Mouse (Mus musculus) regulatory T cell (primary cell): ENCODE data around the gene Chchd5.

Source experiments
- in situ Hi-C: fragments of 300-600 bp; cut with MboI, MseI; formaldehyde crosslinking; loops from one replicate; pipeline ENCODE4 v1.15.1; 2025; ENCODE audit warnings: high pct_unique_total_duplicates

The Chchd5 gene

GRCm38 (mm10) chr2:129129412-129129929 is at the start of gene Chchd5:
Gene Chchd5, plus strand, starts transcription at chr2:129129700.
- in situ Hi-C loops: no loop called here

GRCm38 (mm10) chr2:129081097-129081496 is 48.4 kb upstream of the Chchd5 start:
- in situ Hi-C loops: no loop called here

GRCm38 (mm10) chr2:129083514-129083913 is 46.0 kb upstream of the Chchd5 start:
- in situ Hi-C loops: no loop called here

GRCm38 (mm10) chr2:129084959-129085358 is 44.5 kb upstream of the Chchd5 start:
- in situ Hi-C loops: no loop called here

- in situ Hi-C loops: no loop called here
These were observed 42.0 kb upstream of the Chchd5 start for GRCm38 (mm10) chr2:129087520-129087919.

- in situ Hi-C loops: no loop called here
These were observed 39.1 kb upstream of the Chchd5 start for GRCm38 (mm10) chr2:129090370-129090769.

GRCm38 (mm10) chr2:129092810-129093209 is 36.7 kb upstream of the Chchd5 start:
- in situ Hi-C loops: no loop called here

GRCm38 (mm10) chr2:129093926-129094724 is 35.4 kb upstream of the Chchd5 start:
- in situ Hi-C loops: no loop called here

GRCm38 (mm10) chr2:129100784-129101310 is 28.7 kb upstream of the Chchd5 start, which contains the start of gene Polr1b:
Gene Polr1b, plus strand, starts transcription at chr2:129100995.
- in situ Hi-C loops: loop anchor here (10.0 to 25.0 kb wide), 2 partner anchors 416 to 1289 kb away; partner anchors contain the start of gene Anapc1

GRCm38 (mm10) chr2:129112924-129113323 is 16.6 kb upstream of the Chchd5 start:
- in situ Hi-C loops: loop anchor here (25.0 kb wide), 1 partner anchor 1301 kb away; no protein-coding TSS in a partner anchor

GRCm38 (mm10) chr2:129115706-129116367 is 13.7 kb upstream of the Chchd5 start:
- in situ Hi-C loops: loop anchor here (25.0 kb wide), 1 partner anchor 1304 kb away; no protein-coding TSS in a partner anchor

GRCm38 (mm10) chr2:129116368-129116739 is 13.1 kb upstream of the Chchd5 start:
- in situ Hi-C loops: loop anchor here (25.0 kb wide), 1 partner anchor 1304 kb away; no protein-coding TSS in a partner anchor

GRCm38 (mm10) chr2:129118061-129118460 is 11.4 kb upstream of the Chchd5 start:
- in situ Hi-C loops: loop anchor here (25.0 kb wide), 1 partner anchor 1306 kb away; no protein-coding TSS in a partner anchor

GRCm38 (mm10) chr2:129121986-129122385 is 7.5 kb upstream of the Chchd5 start:
- in situ Hi-C loops: loop anchor here (25.0 kb wide), 1 partner anchor 1310 kb away; no protein-coding TSS in a partner anchor

GRCm38 (mm10) chr2:129129987-129130545 is 566 bp downstream of the Chchd5 start:
- in situ Hi-C loops: loop anchor here (5.0 kb wide), 1 partner anchor 72 kb away; no protein-coding TSS in a partner anchor

- in situ Hi-C loops: loop anchor here (5.0 kb wide), 1 partner anchor 72 kb away; no protein-coding TSS in a partner anchor
These were observed 1.3 kb downstream of the Chchd5 start for GRCm38 (mm10) chr2:129130776-129131175.

GRCm38 (mm10) chr2:129132231-129132630 is 2.7 kb downstream of the Chchd5 start:
- in situ Hi-C loops: loop anchor here (5.0 kb wide), 1 partner anchor 70 kb away; no protein-coding TSS in a partner anchor

- in situ Hi-C loops: loop anchor here (5.0 kb wide), 1 partner anchor 69 kb away; no protein-coding TSS in a partner anchor
These were observed 3.7 kb downstream of the Chchd5 start for GRCm38 (mm10) chr2:129133006-129133805.

- in situ Hi-C loops: loop anchor here (10.0 kb wide), 1 partner anchor 325 kb away; no protein-coding TSS in a partner anchor
These were observed 10.4 kb downstream of the Chchd5 start for GRCm38 (mm10) chr2:129139906-129140305.

- in situ Hi-C loops: loop anchor here (10.0 kb wide), 1 partner anchor 316 kb away; no protein-coding TSS in a partner anchor
These were observed 19.3 kb downstream of the Chchd5 start for GRCm38 (mm10) chr2:129148836-129149235.
